Mouse (Mus musculus) left cerebral cortex, adult 9 months (tissue): ENCODE results near the gene Ccdc40.

Source experiments
- DNase-seq, 2 experiments: peaks; one replicate each; pipeline ENCODE4 v3.0.0; 2022; ENCODE audit warnings: low spot score in 2 of 2

Gene Ccdc40

GRCm38 (mm10) chr11:119228091-119228781 lies at the start of gene Ccdc40, which contains the start of gene Tbc1d16:
Gene Ccdc40, plus strand, starts transcription at chr11:119228572.
Gene Tbc1d16, minus strand, starts transcription at chr11:119228499.
- DNase-seq = peak in 1 of 2 experiments; percentile 31

DNA sequence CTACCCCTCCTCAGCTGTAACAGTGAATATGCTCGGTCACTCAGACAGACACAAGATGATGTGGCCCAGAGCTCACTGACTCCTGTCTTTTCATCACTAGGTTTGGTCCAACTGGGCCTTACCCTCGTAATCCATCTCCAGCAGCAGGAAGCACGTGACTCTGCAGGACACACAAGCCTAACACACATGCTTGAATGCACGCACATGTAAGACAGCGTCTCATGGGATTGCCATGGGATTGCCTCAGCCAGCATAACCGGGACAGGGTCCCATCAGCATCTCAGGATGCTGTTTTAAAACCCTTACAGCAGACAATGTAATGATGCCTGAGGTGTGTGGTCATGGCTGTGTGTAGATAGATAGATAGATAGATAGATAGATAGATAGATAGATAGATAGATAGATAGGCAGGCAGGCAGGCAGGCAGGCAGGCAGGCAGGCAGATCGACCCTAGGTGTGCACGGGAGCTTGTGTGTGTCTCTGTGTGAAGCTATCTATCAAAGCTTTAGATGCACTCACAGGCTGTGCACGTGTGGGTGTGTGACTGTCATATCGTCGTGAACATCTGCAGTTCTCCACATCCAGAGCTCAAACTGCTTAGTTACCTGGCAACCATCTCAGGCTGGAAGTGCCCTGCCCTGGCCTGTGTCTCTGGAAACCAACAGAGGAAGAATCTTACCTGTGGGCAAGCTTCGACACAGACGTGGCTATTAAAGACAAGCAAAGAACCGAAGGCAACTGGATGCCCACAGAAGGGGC lies 47.4 kb upstream of the Ccdc40 start:
- DNase-seq = no peak

- DNase-seq = no peak
Measured at GRCm38 (mm10) chr11:119181861-119182395, 46.4 kb upstream of the Ccdc40 start.

GRCm38 (mm10) chr11:119183684-119184310 lies 44.6 kb upstream of the Ccdc40 start:
- no peak for DNase-seq

- DNase-seq = no peak
Measured at GRCm38 (mm10) chr11:119186381-119186780, 42.0 kb upstream of the Ccdc40 start.

DNA sequence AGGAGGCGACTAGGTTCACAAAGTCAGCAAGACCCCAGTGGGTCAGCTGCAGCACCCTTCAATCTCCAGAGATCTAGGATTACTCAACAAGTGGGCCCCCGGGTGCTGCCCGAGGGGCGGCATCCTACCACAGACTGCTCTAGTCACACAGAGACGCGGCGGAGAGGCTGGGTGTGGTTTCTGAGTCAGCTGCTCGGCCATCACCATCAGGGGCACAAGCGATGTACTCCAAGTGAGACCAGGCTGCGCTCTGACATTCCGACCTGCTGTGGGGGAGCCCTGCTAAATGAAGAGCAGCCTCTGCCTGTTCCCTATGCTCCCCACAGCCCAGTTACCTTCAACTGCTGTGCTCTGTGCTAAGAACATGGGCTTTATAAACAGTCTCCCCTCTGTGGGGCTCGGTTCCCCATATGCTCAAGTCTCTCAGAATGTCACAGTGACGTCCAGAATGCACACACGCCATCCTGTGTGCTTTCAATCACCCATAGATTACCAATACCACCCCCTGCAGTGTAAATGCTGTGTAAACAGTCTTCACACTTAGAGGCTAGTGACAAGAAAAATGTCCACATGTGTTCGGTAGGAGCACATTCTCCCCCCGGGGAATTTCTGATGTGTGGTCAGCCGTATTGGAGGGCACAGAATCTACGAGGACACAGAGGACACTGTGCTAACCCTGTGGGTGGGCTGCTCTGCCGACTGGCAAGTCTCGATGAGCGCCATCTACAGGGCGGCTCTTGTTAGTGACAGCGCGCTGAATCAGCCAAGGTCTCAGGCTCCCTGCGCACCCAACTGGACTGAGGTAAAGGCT lies 41.2 kb upstream of the Ccdc40 start:
- peak in 1 of 2 experiments; percentile 60 for DNase-seq

DNA sequence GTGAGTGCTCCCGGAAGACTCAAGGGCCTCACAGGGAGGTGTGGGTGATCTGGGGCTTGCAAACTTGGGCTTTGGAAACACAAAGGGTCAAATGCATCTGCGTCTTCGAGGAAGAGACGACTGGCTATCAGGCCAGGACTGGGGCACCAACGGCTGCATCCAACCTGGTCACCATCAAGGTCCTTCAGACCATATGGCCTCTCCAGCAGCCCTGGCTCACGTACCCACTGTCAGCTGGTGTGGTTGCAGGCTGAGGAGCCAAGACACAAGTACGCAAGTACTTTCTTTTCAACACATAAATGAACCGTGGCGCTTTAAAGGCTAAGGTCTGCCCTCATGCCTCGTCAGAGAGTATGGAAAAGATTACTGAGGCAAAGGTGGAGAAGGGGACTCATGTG lies 40.6 kb upstream of the Ccdc40 start:
- DNase-seq = no peak

DNA sequence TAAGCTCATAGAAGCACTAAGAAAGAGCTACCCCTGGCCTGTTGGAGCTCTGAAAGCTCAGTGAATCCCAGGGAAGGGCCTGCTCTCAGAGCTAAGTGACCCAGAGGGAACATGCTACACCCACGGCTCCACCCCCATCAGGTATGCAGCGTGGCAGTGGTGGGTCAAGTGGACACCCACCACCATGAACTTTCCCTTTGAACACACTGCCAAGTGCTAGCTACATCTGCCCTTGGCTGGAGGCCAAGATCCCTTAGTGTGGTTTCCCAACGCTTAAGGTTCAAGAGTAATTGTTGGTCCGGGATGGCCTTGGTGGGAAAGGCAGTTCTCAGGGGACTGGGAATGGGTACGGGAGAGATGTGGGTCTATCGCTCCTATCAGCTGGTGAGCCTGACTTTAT lies 40.0 kb upstream of the Ccdc40 start:
- DNase-seq = no peak

DNA sequence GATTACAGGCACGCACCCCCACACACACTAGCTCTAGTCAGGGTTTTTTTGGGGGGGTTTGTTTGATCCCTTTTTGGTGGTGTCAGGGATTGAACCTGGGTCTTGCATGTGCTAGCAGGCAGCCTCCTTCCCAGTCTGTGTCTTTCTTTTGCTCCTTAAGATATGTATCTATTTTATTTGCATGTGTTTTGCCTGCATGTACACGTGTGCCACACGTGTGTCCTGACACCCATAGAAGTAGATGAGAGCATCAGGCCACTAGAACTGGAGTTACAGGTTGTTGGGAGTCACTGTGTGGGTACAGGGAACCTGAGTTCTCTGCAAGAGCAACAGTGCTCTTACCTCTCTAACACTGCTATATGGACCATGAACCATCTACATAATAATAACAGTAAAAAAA lies 39.1 kb upstream of the Ccdc40 start:
- no peak for DNase-seq

DNA sequence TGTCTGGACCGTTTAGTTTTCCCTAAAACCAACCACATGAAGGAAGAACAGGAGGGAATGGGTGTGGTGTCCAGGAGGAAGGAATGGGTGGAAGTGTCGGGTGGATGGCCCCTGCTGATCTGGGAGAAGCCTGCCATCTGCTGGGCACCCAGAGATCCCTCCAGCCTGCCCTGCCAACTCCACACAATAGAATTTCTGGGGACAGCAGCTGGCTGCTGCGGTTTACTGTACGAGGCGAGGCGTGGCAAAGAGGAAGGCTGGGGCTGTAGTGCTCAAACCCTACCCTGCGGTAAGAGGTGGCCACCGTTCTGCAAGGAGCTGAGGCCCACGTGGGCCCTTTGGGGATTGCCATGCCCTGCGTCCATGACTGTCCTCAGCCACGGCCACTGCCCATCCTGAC lies 37.9 kb upstream of the Ccdc40 start:
- DNase-seq = peak in 1 of 2 experiments; percentile 65

DNA sequence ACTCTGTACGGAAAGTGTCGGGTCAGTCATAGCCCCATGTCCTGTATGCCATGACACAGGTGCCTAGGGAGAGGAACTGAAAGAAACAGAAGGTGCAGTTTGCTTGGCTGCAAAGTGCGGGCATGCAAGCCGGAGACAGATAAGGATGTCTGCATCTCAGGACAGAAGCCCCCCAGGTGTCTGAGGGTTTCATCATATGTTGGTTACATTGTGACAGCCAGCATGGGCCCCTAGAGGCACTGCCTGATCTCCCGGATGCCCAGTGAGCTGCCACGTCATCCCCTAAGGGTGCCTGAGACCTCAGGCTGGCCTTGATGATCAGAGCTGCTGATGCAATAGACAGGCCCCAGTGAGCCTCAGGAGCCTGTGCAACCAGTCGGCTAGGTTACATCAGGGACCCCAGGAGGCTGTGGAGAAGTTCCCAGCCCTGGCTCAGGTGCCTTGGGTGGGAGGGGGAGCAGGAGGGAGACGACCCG lies 36.7 kb upstream of the Ccdc40 start:
- no peak for DNase-seq

GRCm38 (mm10) chr11:119192176-119192575 lies 36.2 kb upstream of the Ccdc40 start:
- DNase-seq = no peak

- DNase-seq = no peak
Measured at GRCm38 (mm10) chr11:119192605-119193004, 35.8 kb upstream of the Ccdc40 start.

- no peak for DNase-seq
Measured at GRCm38 (mm10) chr11:119197618-119198563, 30.5 kb upstream of the Ccdc40 start.

- peak in 1 of 2 experiments; percentile 87 for DNase-seq
Measured at GRCm38 (mm10) chr11:119198564-119199232, 29.7 kb upstream of the Ccdc40 start.

DNA sequence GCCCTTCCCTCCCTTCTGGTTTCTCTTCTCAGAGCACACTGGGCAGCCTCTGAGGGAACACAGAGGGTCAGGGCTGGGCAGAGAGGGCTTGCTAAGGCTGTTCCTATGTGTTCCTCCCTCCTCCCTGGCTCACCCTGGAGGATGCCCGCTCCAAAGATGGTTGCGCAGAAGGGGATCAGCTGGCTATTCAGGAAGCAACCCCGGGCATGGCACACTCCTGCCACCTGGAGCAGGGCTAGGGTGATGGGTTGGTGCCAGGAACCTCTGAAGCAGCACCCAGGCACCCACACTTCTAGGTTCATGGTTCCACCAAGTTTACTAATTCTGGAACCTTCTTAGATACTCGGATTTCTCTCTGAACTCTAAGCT lies 29.2 kb upstream of the Ccdc40 start:
- DNase-seq = no peak

DNA sequence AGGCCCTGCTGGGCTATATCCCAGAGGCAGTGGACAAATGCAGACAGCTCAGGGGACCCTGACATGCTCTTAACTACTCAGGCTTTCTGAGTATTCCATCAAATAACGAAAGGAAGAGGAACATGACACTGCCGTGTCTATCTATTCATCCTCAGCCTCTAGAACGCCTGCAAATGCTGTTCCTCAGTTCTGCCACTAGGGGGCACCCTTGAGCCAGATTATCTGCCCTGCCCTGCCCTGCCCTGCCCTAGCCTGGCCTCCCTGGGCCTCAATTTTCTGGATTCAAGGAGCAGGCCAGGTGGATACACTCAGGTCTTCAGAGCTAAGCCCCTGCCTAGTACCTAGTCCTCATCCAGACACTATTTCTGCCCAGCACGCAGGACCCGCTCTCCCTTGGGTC lies 24.9 kb upstream of the Ccdc40 start:
- DNase-seq = no peak

- no peak for DNase-seq
Measured at GRCm38 (mm10) chr11:119205738-119206137, 22.6 kb upstream of the Ccdc40 start.

- DNase-seq = peak in 1 of 2 experiments; percentile 66
Measured at GRCm38 (mm10) chr11:119206562-119206961, 21.8 kb upstream of the Ccdc40 start.

DNA sequence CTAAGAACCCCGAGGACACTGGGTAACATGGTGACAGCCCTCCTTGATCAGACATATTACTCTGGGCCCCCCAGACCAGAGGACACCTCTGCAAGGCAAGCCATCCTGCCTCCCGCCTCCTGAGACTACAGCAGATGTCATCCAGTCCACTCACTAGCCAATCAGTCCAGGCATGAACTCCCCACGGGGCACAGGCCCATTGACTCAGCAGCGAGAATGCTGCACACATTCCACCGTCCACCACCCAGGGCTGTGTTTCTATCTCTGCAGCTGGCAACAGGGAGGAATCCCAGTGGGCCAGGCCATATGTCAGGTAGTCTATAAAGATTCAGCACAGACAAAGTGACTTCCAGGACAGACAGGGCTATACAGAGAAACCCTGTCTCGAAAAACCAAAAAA lies 20.4 kb upstream of the Ccdc40 start:
- no peak for DNase-seq
